Mouse (Mus musculus): ENCODE measurements at regions not wholly inside any gene's neighbourhood (a gene's known extent, or its start where the extent isn't known, plus 50 kb on each side); places are given as distances from the start of the nearest gene placed in this dataset.

- peak in 1 of 2 experiments; percentile 13 for DNase-seq
These were observed 156.7 kb upstream of the Cypt15 start for GRCm38 (mm10) chrX:39189417-39189816.

GRCm38 (mm10) chrX:39229683-39230082 is 116.4 kb upstream of the Cypt15 start:
- peak in 1 of 2 experiments; percentile 9 for DNase-seq

- DNase-seq, result peak in 1 of 2 experiments; percentile 5
These were observed 95.8 kb upstream of the Cypt15 start for GRCm38 (mm10) chrX:39250148-39250725.

Measured in layer of hippocampus, postnatal 36 days (tissue).